Mouse (Mus musculus): ENCODE measurements around the gene Ablim2. TPM values are rescaled to one million over a fixed set of nuclear protein-coding genes. Genes with fewer than 3 reads are reported as not detected.

The Ablim2 gene
- polyA plus RNA-seq, 1 experiment from 2014 or later: 4.1 TPM

DNA sequence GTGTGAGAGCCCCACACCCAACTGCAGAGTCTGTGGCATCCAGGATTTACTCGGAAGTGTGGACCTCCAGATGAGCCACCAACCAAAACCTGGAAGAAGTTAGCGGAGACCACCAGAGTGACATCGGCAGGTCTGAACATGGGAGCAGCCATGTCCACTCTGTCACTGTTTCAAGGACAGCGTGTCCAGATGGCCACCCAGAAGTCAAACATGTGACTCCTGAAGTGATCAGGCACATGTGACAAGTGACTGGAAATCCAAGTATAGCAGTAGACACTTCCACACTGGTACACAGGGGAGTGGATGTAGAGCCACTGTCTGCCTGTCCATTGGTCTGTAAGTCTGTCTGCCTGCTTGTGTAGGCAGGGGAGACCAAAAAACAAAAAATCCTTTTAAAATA, 47.0 kb downstream of the Ablim2 start:
- H3K4me2 ChIP-seq (replicated peaks): no peak overlapping the region
- no peaks in the 10 kb centered on the region for H3K36me3 ChIP-seq
- no peak overlapping the region for H3K9ac ChIP-seq
- H3K4me1 ChIP-seq (replicated peaks): no peaks in the 10 kb centered on the region
- 91% methylated on average over 4 of the region's 4 CpGs for WGBS
- H3K4me3 ChIP-seq (replicated peaks): no peak overlapping the region
- no peaks in the 10 kb centered on the region for H3K27me3 ChIP-seq (replicated peaks)
- no peaks in the 10 kb centered on the region for H3K9me3 ChIP-seq
- no peak overlapping the region for H3K27ac ChIP-seq
- ATAC-seq: no peak

DNA sequence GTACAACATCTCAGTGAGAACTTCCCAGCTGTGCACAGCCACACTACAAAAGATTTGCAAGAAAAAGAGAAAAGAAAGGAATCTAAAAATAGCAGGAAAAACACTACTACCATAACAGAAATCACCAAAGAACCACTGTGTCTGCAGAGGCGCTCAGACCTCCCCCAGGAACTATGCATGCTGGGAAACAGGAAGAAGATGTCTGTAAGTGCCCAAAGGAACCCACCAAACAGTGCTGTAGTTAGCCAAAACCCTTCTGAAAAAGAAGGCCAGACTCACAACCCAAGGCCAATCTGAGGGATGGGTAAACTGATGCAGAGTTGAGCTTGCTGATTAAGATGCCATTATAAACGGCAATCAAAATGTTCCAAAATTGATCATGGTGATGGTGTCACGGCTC, 47.5 kb downstream of the Ablim2 start:
- 92% methylated on average over 3 of the region's 3 CpGs for WGBS
- no peak for ATAC-seq
- Histone ChIP-seq H3K27me3 (replicated peaks) (no peaks in the 10 kb centered on the region), H3K4me1 (replicated peaks) (no peaks in the 10 kb centered on the region), H3K9ac (no peak overlapping the region), H3K4me2 (replicated peaks) (no peak overlapping the region), H3K9me3 (no peaks in the 10 kb centered on the region), H3K4me3 (replicated peaks) (no peak overlapping the region), H3K27ac (no peak overlapping the region), H3K36me3 (no peaks in the 10 kb centered on the region)

DNA sequence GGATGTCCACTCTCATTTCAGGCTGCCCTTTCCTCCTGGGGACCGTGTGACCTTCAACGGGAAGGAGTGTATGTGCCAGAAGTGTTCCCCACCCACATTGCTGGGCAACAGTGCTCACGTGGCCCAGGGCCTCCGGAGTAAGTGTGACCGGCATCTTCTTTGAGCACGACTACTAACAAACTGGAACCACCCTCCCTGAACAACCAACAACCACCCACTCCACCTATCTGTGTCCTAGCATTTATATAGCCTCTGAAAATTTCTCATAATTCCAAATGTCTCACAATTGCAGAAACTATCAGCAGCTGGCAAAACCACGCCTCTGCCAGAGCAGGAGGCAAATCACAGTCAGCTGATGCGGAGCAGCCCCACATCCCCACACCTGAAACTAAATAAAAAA, 49.3 kb downstream of the Ablim2 start:
- ATAC-seq: no peak
- WGBS: 80% methylated on average over 8 of the region's 8 CpGs
- Histone ChIP-seq H3K9ac (no peak overlapping the region), H3K27me3 (replicated peaks) (no peaks in the 10 kb centered on the region), H3K9me3 (no peaks in the 10 kb centered on the region), H3K4me3 (replicated peaks) (no peak overlapping the region), H3K36me3 (no peaks in the 10 kb centered on the region), H3K4me1 (replicated peaks) (no peaks in the 10 kb centered on the region), H3K4me2 (replicated peaks) (no peak overlapping the region), H3K27ac (no peak overlapping the region)

DNA sequence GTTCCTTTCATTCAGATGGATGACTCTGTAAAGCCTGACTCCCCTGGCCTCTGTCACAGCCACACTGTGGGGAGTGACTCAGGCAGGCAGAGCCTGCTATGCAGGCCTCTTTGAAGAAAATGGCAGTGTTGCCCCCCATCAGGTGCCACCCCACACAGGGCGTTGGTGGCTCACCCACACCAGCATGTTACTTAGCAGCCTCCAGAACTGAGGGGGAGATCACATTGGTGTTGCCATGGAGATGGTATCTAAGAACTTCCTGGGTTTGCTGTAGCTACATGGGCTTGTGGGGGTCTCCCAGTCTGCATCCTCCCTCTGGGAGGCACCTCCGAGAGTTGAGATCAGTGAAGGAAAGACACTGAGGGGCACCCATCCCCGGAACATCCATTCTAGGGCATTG, 52.8 kb downstream of the Ablim2 start:
- H3K4me1 ChIP-seq (replicated peaks): no peaks in the 10 kb centered on the region
- no peaks in the 10 kb centered on the region for H3K9me3 ChIP-seq
- no peaks in the 10 kb centered on the region for H3K36me3 ChIP-seq
- ATAC-seq: no peak
- no peaks in the 10 kb centered on the region for H3K27me3 ChIP-seq (replicated peaks)
- H3K9ac ChIP-seq: no peak overlapping the region
- H3K4me2 ChIP-seq (replicated peaks): no peak overlapping the region
- no peak overlapping the region for H3K27ac ChIP-seq
- no peak overlapping the region for H3K4me3 ChIP-seq (replicated peaks)
- WGBS: 59% methylated on average over 3 of the region's 3 CpGs

DNA sequence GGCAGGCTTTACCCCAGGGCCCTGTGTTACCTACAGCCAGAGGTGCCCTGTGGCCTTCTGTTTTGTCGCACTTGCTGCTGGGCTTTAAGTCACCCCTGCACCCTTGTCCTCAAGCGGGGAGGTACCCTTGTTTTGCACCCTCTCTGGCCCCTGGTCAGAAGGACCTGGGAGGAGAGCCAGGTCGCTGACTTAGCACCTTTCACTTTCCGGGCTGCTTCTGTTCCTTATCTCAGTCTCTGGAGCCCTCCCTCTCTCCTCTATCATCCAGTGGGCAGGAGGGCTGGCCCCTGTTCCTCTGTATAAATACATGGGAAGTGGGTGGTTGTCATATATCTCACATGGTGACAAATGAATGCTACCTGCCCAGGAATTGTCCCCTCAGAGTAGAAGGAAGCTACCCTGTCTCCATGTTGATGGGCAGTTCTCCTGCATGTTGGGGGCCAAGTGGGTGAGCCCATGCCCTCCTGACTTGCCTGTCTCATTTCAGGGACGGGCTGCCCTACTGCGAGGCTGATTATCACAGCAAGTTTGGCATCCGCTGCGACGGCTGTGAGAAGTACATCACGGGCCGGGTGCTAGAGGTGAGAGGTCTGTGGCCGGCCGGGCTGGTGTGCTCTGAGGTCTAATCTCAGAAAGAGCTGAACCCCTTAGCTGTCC, 54.1 kb downstream of the Ablim2 start:
- H3K9ac ChIP-seq: no peak overlapping the region
- no peaks in the 10 kb centered on the region for H3K36me3 ChIP-seq
- ATAC-seq: no peak
- 71% methylated on average over 13 of the region's 13 CpGs for WGBS
- no peaks in the 10 kb centered on the region for H3K4me1 ChIP-seq (replicated peaks)
- no peak overlapping the region for H3K4me2 ChIP-seq (replicated peaks)
- H3K27ac ChIP-seq: no peak overlapping the region
- H3K4me3 ChIP-seq (replicated peaks): no peak overlapping the region
- no peaks in the 10 kb centered on the region for H3K9me3 ChIP-seq
- H3K27me3 ChIP-seq (replicated peaks): no peaks in the 10 kb centered on the region

- 60% methylated on average over 15 of the region's 15 CpGs for WGBS
- H3K36me3 ChIP-seq: no peaks in the 10 kb centered on the region
- no peak overlapping the region for H3K27ac ChIP-seq
- H3K27me3 ChIP-seq (replicated peaks): no peaks in the 10 kb centered on the region
- no peak overlapping the region for H3K9ac ChIP-seq
- H3K4me3 ChIP-seq (replicated peaks): no peak overlapping the region
- ATAC-seq: no peak
- no peak overlapping the region for H3K4me2 ChIP-seq (replicated peaks)
- no peaks in the 10 kb centered on the region for H3K9me3 ChIP-seq
- H3K4me1 ChIP-seq (replicated peaks): no peaks in the 10 kb centered on the region
Observed at GRCm38 (mm10) chr5:35814334-35814941, 56.8 kb downstream of the Ablim2 start.

GRCm38 (mm10) chr5:35815051-35815450, 57.4 kb downstream of the Ablim2 start:
- H3K4me1 ChIP-seq (replicated peaks): no peaks in the 10 kb centered on the region
- ATAC-seq: no peak
- no peak overlapping the region for H3K9ac ChIP-seq
- H3K27ac ChIP-seq: no peak overlapping the region
- no peak overlapping the region for H3K4me3 ChIP-seq (replicated peaks)
- no peaks in the 10 kb centered on the region for H3K27me3 ChIP-seq (replicated peaks)
- H3K36me3 ChIP-seq: no peaks in the 10 kb centered on the region
- H3K9me3 ChIP-seq: no peaks in the 10 kb centered on the region
- no peak overlapping the region for H3K4me2 ChIP-seq (replicated peaks)
- WGBS: 39% methylated on average over 2 of the region's 2 CpGs

DNA sequence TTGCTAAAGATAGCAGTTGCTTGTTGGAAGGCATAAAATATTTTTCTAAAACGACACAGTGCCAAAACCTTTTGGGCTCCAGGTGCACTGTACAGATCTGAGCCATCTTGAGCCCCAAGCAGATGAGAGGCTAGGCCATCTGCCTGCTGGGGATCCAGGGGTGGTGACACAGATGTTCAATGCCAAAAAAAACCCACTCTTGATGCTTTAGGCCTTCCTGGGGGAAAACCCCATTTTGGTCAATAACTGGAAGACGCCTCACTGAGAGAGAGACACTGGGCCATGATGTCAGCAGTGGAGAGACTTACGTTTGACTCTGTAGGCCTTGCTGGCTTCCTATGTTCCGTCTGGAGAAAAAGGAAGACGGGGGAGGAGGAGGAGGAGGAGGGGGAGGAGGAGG, 59.6 kb downstream of the Ablim2 start:
- H3K9me3 ChIP-seq: no peaks in the 10 kb centered on the region

GRCm38 (mm10) chr5:35817882-35818281, 60.2 kb downstream of the Ablim2 start:
- H3K27ac ChIP-seq: no peak overlapping the region
- H3K4me2 ChIP-seq (replicated peaks): no peak overlapping the region
- no peak for ATAC-seq
- 82% methylated on average over 3 of the region's 3 CpGs for WGBS
- H3K4me1 ChIP-seq (replicated peaks): no peaks in the 10 kb centered on the region
- H3K36me3 ChIP-seq: no peaks in the 10 kb centered on the region
- no peak overlapping the region for H3K9ac ChIP-seq
- no peak overlapping the region for H3K4me3 ChIP-seq (replicated peaks)
- H3K9me3 ChIP-seq: no peaks in the 10 kb centered on the region
- H3K27me3 ChIP-seq (replicated peaks): no peaks in the 10 kb centered on the region

More for the DNA sequence above, 59.6 kb downstream of the Ablim2 start:
- Histone ChIP-seq H3K4me3 (replicated peaks) (no peak overlapping the region), H3K27me3 (replicated peaks) (no peaks in the 10 kb centered on the region), H3K36me3 (no peaks in the 10 kb centered on the region), H3K4me1 (replicated peaks) (no peaks in the 10 kb centered on the region), H3K9ac (no peak overlapping the region), H3K4me2 (replicated peaks) (no peak overlapping the region), H3K27ac (no peak overlapping the region)
- ATAC-seq: no peak
- WGBS: 70% methylated on average over 4 of the region's 5 CpGs

DNA sequence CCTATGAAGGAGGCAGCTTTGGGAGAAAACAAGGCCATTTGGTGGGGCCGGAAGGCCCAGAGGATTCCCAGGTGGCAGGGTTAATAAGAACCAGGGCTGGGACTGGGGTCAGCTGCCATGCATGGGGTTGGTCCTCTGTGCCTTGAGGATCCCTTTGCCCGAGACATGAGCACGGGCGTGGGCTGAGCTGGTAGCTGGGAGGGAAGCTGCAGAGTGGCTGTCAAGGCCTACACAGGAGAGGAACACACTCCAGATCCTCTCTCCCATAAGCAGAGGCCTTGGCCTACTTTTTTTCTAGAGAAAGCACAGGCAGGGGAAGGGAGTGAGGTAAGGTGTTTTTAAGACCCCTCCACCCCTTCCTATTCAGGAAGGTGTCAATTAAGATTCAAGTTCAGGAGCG, 65.0 kb downstream of the Ablim2 start:
- ATAC-seq: no peak
- no peaks in the 10 kb centered on the region for H3K4me1 ChIP-seq (replicated peaks)
- H3K9ac ChIP-seq: no peak overlapping the region
- no peak overlapping the region for H3K27ac ChIP-seq
- WGBS: 83% methylated on average over 5 of the region's 5 CpGs
- H3K36me3 ChIP-seq: no peaks in the 10 kb centered on the region
- no peak overlapping the region for H3K4me3 ChIP-seq (replicated peaks)
- no peak overlapping the region for H3K4me2 ChIP-seq (replicated peaks)
- H3K27me3 ChIP-seq (replicated peaks): no peaks in the 10 kb centered on the region
- H3K9me3 ChIP-seq: no peaks in the 10 kb centered on the region

- no peaks in the 10 kb centered on the region for H3K4me1 ChIP-seq (replicated peaks)
- no peak overlapping the region for H3K4me3 ChIP-seq (replicated peaks)
- no peak for ATAC-seq
- 74% methylated on average over 5 of the region's 5 CpGs for WGBS
- no peaks in the 10 kb centered on the region for H3K9me3 ChIP-seq
- no peak overlapping the region for H3K4me2 ChIP-seq (replicated peaks)
- no peak overlapping the region for H3K9ac ChIP-seq
- no peak overlapping the region for H3K27ac ChIP-seq
- no peaks in the 10 kb centered on the region for H3K27me3 ChIP-seq (replicated peaks)
- no peaks in the 10 kb centered on the region for H3K36me3 ChIP-seq
Observed at GRCm38 (mm10) chr5:35826465-35826864, 68.8 kb downstream of the Ablim2 start.

DNA sequence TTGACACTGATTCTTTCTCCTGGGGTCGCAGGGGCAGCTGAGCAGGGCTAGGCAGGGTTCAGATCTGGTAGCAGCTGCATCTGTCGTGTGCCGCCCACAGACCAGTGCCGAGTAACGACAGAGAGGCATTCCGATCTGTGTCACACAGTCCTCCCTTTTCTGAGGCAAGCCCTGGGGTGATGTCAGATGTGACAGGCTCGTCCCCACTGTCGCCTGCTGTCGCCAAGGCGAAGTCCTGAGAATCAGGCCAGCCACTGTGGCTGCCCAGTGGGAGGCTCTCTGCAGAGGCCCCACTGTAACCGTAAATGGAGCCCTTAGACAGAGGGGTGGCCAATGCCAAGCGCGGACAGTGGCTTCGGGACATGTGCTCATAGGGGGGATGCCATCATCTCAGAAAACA, 69.4 kb downstream of the Ablim2 start:
- Histone ChIP-seq H3K36me3 (no peaks in the 10 kb centered on the region), H3K27me3 (replicated peaks) (no peaks in the 10 kb centered on the region), H3K9me3 (no peaks in the 10 kb centered on the region), H3K4me3 (replicated peaks) (no peak overlapping the region), H3K4me1 (replicated peaks) (no peaks in the 10 kb centered on the region), H3K27ac (no peak overlapping the region), H3K4me2 (replicated peaks) (no peak overlapping the region), H3K9ac (no peak overlapping the region)
- ATAC-seq: no peak
- WGBS: 66% methylated on average over 14 of the region's 14 CpGs

DNA sequence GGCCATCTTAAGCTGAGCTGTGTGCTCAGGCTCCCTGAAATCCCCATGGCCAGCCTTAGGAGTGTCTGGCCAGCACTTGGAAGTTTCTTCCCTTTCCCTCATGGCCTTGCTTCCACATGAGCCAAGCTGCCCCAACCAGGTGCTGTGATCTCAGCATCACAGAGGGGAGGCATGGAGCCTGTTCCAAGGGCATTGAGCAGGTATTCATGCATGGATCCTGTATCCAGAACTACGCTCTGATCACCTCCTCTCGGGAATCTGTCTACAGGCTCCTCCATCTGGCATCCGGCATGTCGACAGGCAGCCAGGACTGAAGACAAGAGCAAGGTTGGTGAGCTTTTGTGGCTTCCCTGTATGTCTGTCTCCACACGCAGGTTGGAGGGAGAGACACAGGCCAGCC, 70.2 kb downstream of the Ablim2 start:
- Histone ChIP-seq H3K9me3 (no peaks in the 10 kb centered on the region), H3K27ac (no peak overlapping the region), H3K4me1 (replicated peaks) (no peaks in the 10 kb centered on the region), H3K27me3 (replicated peaks) (no peaks in the 10 kb centered on the region), H3K9ac (no peak overlapping the region), H3K4me3 (replicated peaks) (no peak overlapping the region), H3K36me3 (no peaks in the 10 kb centered on the region), H3K4me2 (replicated peaks) (no peak overlapping the region)
- ATAC-seq: no peak
- WGBS: 83% methylated on average over 5 of the region's 5 CpGs

All from intestine, embryonic 15.5 days (tissue).